Mouse (Mus musculus) right cerebral cortex, postnatal 4 days (tissue): ENCODE data around the gene Gm20532.

Experiments used
- DNase-seq: peaks from one replicate; pipeline ENCODE4 v3.0.0-alpha.2; 2022

The Gm20532 gene

DNA sequence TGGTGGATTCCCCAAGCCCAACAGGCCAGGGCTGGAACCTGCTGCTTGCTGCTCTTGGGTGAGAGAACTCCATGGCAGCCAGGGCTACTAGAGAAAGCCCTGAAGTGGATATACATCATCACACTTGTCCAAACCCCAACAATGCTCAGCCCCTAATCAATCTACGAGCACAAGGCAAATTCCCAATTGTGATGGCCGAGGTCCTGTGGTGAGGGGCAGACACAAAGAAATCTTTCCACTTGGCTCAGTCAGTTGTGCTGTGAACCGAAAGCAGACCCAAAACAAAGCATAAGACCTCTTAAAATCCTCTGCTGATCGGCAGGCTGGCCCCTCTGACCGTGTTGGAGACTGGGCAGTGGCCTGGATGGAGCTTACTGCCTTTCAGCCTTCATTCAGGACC, 11.6 kb upstream of the Gm20532 start:
- DNase-seq: no peak

DNA sequence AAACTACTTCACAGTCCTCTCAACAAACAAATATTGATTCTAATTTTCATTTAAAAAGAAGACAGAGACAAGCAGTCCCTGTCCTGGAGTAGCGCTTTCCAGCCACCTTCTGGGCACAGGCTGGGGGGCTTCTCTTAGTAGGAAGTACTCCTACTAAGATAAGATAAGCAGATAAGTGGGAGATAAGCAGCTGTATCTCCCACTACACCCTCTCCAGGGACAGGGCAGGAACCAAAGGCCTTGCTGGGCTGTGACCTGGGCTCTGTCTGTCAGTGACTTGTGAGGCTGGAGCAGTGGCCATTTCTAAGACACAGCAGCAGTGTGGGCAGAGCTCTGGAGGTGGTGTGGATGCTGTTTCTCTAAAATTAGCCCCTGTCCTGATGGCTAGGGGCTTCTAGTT, 11.1 kb upstream of the Gm20532 start:
- DNase-seq: no peak

DNA sequence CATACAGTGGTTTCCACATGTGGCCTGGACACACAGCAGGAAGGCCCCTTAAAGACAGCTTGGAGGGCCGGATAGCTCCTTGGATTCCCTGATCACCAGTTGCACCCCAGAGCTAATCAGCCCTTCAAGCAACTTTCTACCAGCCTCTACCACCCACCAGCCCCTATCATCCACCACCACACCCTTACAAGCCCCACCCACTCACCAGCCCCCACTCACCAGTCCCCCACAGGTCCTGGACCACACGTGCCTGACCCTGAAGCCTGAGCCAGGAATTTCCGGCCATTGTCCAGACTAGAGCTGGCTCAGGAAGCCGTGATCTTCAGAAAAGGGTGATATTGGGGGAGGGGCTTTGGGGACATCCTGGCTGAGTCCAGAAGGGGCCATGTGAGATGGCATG, 10.6 kb upstream of the Gm20532 start:
- no peak for DNase-seq

DNA sequence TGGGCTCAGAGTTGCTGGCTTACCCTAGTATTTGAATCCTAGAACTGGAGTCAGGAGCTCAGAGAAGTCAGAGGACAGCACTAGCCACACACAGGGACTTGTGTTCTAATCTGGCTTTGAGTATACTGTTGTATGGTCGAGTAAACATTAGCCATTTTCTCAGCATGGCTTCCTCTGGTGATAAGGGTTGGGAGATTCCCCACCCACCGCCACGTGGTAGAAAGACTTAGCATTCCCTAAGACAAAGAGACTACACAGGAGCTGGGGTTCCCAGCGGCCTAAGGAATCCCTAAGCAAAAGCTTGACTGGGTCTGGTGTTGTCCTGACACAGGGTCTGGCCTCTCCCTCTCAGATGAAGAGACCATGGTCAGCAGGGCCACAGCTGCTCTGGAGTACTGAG, 10.0 kb upstream of the Gm20532 start:
- no peak for DNase-seq

DNA sequence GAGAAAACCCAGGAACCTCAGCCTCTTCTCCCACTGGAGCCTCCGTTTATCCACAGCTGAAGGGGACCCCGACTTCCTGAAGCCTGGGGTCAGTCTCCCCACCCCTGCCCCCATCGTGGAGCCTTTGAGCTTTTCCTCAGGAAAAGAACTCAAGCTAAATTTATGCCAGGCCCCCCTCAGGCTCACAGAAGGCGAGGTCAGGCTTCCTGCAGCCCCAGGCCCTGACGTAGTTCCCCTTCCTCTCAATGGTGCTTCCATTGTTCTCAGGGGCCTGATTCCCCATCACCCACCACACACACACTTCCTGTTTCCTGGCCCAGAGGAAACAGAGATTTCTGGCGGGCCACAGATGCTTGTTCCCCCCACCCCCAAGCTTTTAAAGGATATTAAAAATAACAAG, 8.1 kb upstream of the Gm20532 start:
- DNase-seq: no peak

DNA sequence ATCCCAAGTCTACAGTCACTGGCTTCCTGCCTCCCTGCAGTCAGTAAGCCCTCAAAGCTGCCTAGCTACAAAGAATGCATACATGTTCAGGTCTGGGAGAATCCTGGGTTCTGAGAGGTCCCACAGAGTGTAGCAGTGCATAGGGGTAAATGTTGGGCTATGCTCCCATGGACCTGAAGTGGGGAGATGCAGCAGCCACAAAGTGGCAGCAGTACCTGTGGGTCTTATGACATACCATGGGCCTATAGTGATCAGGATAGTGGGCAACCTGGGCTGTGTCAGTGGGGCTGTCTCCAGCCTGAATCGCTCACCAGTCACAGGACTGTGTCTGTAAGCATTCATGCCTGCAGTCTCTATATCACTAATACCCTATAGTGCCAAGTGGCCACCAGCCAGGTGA, 6.7 kb upstream of the Gm20532 start, which contains the start of gene Egfl7:
TSS of gene Egfl7 (plus strand) at position 301 of the 400 bp plus-strand sequence.
- DNase-seq: no peak

DNA sequence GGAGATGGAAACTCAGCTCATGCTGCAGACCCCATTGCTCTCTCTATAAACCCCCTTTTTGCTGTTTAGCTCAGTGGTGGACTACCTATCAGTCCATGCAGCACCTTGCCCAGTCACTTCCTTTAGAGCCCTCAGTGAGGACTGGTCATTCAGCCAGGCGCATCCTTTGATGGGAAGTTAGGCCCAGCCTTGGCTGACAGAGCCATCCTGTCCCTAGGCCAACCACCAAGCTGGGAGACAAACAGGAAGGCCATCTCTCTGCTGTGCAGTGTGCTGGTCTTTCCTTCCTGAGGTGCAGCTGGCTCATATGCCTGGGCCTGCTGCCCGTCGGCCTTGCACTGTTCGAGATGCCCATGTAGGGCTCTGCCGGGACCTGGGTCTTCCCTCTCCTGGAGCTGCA, 5.7 kb upstream of the Gm20532 start:
- no peak for DNase-seq

DNA sequence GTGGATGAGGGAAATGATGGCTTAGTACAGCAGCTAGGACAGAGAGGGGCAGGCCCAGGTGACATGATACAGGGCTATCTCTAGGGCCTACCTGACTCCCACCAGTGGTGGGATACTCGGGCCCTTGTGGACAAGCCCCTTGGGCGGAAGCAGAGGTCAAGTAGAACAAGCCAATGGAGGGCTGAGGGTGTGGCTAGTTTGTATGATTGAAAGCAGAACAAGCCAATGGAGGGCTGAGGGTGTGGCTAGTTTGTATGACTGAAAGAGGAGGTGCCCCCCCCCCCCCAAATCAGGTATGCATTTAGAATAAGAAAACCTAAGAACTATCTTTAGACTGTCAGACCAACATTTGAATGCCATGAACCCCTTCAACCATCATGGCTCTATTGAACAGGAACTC, 4.2 kb upstream of the Gm20532 start:
- DNase-seq: no peak

DNA sequence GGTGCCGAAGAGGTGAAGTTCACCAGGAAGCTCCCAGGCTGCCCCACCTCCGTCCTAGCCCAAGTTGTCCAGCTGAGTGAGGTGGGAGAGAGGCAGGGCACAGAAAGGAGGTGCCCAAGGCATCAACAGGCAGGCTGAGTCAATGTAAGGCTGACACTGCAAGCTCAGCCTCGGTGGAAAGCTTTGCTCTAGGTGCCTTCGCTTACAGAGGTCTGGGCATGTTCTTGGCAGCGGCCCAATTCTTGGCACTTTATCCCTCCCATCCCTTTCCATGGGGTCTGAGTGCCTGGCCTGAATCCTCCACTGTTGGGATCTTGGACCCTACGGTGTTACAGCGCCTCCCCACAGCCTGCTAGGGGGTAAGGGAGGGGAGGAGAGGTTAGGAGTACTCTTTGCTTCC, 3.7 kb upstream of the Gm20532 start:
- DNase-seq: no peak

DNA sequence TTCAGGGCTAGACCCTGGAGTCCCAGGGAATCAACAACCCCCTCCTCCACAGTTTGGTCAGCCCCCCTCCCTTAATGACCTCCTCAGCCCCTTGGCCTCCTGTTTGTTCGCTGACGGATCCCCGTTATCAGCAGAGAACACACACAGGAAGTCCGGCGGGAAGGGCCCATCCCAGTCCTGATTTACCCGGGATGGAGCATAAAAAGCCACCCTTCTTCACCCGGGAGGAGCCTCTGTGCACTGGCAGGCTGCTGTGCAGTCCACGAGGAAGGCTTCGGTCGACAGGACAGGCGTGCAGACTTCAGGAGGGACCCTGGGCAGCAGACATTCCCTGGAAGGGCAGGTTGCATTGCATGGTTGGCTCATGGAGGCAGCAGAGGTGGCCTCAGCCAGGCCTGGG, 2.8 kb upstream of the Gm20532 start:
- no peak for DNase-seq

DNA sequence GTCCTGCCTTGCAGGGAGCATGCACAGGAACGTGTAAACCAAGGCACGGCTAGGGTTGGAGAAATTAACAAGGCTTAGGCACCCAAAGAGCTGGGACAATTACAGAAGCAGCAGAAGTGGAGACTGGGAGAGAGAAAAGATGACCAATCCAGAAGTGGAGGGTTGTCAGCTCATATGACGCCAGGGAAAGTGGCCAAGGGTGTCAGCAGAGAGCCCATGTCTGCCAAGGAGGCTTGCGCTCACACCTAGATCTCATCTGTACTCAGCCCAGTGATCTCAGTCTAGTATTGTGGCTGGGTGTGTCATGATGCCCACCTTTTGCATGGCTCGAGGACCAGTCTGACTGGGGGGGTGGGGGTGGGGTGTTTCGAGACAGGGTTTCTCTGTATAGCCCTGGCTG, 726 bp upstream of the Gm20532 start:
- no peak for DNase-seq

DNA sequence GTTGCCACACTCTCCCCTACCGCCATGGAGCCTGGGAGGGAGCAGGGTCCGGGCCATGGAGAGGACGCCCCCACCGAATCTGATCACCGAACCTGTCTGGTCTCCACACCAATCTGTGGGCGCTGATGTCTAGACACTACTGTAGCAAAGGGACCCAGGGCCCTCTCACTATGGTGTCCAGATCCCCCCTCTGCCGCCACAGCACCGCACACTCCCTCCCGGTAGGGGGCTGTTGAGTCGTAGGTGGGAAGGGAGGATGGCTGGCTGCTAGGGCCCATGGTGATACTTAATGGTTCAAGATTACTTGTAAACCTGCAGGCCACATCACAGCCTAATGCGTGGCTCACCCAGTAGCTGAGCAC, 586 bp downstream of the Gm20532 start:
- peak; percentile 45 for DNase-seq

DNA sequence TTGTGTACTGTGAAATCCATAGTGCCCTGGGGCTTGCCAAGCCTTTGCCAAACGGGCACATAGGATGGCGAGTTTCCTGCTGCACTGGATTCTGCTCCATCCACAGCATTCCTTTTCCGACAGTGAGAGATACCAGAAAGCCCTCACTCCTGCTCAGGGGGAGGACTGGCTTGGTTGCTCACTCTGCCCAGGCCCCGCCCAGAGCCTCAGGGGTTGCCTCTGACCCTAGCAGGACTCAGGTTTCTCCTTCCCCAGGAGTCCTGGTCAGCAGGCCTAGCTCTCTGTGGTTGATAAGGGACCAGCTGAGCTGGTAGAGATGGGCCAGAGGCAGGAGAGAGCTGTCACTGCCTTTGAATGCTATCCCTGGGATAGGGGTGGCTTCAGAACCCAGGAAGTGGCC, 2.1 kb downstream of the Gm20532 start:
- no peak for DNase-seq

DNA sequence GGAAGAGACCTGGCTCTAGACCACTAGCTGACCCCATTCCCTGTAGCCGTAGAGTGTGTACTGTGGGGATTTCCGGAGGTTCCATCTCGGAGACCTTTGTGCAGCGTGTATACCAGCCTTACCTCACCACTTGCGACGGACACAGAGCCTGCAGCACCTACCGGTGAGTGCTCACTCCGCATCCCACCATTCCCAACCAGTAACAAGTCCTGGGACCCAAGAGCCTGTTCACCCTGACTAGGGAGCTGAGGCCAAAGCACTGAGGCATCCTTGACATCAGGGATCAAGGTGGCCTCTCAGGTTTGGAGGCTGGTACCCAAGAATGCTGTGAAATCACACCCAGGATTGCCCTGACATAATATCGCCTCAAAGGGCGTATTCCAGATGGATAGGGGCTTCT, 2.8 kb downstream of the Gm20532 start:
- no peak for DNase-seq

DNA sequence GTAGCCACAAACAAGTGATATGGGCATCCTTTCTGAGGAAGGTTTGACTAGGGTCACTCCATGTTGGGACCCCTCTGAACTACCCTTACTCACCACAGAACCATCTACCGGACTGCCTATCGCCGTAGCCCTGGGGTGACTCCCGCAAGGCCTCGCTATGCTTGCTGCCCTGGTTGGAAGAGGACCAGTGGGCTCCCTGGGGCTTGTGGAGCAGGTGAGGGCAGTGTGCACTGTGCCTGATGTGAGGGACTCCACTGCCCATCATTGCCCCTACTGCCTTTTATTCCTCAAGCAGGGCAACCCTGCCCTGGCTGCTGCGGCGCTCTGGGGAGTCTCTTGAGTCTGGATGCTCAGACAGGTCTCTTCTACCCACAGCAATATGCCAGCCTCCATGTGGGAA, 3.8 kb downstream of the Gm20532 start:
- no peak for DNase-seq

DNA sequence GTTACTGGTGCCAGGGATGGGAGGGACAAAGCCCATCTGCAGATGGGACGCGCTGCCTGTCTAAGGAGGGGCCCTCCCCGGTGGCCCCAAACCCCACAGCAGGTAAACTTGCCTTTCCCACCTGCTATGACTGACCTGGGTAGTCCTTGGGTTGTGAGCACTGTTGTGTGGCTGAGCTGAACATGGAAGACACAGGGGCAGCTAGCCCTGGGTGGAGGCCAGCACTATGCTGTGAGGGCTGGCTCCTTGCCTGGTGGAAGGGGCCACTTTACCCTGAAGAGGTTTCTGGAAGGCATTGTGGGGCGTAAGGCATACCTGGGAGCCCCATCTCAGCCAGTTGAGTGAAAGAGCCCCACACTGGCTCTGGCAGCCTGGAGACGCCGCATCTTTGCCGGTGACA, 4.5 kb downstream of the Gm20532 start:
- DNase-seq: no peak

DNA sequence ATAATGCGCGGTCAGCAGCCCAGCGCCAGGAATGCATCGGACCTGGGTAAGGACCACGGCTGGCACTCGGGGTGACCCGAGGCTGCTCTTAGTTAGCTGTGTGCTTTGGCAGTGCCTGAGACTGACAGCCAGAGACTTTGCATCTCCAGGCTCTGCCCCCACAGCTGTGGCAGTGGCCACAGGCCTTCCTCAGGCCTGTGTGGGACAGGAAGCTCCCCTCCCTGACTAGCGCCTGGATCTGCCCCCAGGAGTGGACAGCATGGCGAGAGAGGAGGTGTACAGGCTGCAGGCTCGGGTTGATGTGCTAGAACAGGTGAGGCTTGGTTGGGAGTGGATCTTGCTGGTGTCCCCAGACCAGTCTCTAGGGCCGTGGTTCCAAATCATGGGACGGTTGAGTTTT, 5.0 kb downstream of the Gm20532 start:
- no peak for DNase-seq

DNA sequence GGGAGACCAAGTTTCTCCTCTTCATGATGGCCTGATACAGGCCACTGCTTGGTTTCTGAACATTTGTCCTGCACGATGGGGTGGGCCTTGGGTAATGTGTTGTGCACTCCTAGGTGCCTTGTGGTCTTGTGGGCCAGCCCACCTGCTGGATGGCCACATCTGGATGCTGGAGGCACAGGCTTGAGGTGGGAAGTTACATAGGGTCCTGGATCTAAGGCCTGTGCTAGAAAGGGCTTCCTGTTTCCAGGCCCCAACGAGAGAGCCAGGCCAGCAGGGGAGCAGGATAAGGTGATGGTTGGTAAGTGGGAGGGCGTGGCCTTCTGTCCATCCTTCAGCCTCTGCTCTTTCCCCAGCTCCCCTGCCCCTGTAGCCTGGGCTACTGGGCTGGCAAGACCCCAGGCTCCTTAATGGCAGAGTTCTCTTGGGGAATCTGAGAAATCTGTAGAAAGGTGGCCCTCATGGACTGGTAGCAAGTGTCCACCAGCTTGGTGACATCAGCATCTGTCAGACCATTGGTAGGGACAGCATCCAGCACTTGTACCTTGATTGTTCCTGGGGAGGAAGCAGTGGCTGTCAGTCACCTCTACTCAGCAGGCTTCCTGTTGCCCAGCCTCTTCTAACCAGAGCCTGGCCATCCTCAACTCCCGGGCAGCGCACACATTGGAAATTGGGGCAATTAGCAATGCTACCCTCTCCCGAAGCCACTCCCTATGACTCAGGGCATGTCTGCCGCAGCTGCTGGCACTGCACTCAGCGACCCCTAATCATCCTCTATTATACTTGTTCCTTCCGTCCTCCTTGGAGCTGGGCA, 7.0 kb downstream of the Gm20532 start:
- DNase-seq: no peak

DNA sequence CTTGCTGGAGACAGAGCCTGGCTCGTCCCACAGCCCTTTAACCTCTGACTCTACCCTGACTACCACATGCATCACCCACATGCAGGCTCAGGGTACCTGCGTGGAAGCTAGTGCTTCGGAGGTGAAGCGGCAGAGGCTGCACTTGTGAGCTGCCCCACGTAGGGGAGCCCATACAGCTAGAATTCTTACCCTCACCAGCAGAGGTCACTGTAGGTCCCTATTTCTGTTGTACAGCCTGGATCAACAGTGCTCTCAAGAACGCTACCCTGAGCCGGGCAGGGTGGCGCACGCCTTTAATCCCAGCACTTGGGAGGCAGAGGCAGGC, 7.5 kb downstream of the Gm20532 start:
- DNase-seq: no peak

DNA sequence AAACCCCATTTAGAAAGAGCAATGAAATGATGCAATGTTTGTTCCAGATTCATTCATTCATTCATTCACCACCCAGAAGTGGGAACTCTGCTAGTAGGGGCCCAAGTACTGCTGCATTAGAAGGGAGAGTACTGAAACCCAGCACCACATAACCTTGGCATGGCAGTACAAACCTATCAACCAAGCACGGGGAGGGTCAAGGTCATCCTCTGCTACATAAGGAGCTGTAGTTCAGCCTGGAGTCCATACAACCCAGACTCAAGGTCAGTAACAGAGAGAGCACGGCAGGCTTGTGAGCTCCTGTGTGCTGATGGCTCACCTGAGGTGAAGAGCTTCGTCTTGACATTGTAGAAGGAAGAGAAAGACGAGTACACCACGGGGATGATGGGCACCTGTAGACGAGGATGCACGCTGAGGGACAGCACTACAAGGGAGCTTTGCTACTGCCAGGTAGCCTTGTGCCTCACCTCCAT, 8.1 kb downstream of the Gm20532 start:
- no peak for DNase-seq

DNA sequence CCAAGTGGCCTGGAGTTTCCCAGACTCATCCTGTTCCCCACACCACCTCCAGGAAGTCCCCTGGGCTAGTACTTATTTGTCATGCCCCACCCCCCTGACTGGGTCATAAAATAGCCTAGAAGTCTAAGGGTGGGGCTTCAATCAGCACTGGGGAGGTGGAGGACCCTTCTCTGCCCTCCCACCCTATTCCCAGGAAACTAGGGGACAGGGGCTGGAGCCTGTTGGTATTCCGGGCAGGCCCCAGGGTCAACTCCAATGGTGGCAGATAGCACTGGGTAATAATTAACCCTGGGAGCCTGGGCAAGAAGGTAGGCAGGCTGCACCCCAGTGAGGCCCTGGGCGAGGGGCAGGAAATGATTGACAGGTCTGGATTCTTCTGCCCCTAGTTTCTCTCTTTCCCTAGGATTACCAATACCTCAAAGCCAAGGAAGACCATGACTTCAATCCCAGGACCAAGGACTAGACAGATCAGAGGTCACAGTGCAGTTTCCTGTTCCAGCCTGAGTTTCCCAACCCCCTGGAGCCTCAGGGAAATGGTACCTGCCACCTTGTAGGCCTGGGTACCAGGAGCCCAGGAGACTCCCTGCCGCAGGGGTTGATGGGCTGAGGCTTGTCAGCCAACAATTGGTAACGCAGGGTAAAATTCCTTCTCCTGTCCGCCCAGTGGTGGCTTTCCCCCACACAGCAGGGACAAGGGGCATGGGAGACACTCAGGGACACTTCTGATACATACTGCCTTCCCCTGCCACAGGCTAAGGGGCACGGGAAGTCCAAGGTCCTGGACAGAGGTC, 8.7 kb downstream of the Gm20532 start:
- no peak for DNase-seq

DNA sequence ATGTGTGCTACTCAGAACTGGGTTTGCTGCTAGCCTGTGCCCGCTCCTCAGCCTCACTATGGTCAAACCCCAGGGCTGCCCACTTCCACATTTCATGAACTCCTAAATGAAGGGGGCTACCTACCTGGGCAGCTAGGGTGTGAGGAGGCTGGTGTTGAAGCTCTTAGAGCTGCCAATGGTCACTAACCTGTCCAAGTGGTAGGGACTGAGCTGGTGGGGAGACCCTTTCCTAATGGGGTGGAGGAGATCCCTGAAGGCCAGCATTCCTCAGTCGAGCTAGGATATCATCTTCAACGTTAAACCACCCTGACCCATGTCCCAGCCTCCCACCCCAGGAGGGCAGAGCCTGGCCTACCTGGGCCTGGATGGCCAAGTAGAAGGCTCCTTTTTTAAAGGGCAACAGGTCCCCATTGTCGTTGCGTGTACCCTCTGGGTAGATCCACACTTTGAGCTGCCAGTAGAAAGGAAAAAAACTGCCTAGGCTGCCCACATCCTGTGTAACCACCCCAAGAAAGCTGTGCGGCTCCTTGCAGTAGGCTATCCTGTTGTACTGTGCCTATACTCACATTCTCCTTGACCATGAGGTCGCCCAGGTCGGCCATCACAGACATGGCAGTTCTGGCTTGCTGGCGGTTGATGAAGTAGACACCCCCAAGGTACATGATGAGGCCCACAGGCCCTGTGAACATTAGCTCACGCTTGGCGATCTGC, 9.4 kb downstream of the Gm20532 start:
- no peak for DNase-seq

DNA sequence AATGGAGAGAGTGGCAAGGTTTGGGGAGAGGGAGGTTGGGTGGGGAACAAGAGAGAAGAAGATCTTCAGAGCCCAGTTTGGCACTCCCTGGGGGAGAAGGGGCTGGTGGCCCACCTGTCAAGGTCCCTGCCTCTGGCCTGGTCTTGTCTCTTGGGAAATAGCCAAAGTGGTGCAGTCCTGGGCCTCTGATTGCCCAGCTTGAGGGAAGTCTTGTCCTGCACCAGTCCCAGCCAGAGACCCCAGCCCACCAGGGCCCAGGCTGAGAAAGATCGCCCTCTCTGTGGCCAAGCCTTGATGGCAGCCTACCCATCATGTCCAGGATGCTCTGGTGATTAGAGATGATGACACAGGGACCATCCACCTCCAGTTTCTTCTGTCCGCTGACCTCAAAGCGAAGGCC, 10.5 kb downstream of the Gm20532 start:
- no peak for DNase-seq

DNA sequence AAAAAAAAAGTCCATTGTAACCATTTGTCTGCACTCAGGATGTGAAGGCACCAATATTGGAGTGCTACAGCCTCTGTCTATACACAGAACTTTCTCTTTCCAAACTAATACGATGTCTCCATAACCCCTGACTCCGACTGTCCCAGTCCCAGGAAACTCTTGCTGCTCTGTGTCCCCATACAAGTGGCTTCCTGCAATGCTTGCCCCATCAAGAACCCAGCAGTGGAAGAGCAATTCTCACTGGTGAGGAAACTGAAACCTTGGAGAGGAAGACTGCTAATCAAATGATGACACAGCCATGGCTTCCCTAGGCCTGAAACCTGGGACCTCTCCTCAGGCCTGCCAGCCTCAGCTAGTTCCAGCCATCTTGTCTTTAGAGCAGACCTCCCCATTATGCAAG, 11.4 kb downstream of the Gm20532 start:
- no peak for DNase-seq
